Mouse (Mus musculus) kidney, postnatal 36 days (tissue): ENCODE measurements around the gene Ciao2a.
A peak's percentile ranks its signal among the peaks of the same experiment; 100 is the strongest.

Source experiments
- DNase-seq, 2 experiments: peaks; one replicate each; pipeline ENCODE4 v3.0.0; 2021 to 2022; ENCODE audit warnings: mixed read lengths in 2 of 2

Ciao2a gene

GRCm38 (mm10) chr9:66126456-66127192, at the start of gene Ciao2a, which contains the start of gene Snx1:
TSS of gene Ciao2a (plus strand) at chr9:66126611.
TSS of gene Snx1 (minus strand) at chr9:66126587.
- peak; percentile 96 to 97 for DNase-seq

GRCm38 (mm10) chr9:66078072-66078471, 48.3 kb upstream of the Ciao2a start:
- DNase-seq, result no peak

GRCm38 (mm10) chr9:66078493-66078892, 47.9 kb upstream of the Ciao2a start:
- DNase-seq, result no peak

- no peak for DNase-seq
These were observed 45.5 kb upstream of the Ciao2a start for GRCm38 (mm10) chr9:66080804-66081459.

- DNase-seq, result no peak
These were observed 44.4 kb upstream of the Ciao2a start for GRCm38 (mm10) chr9:66081999-66082398.

GRCm38 (mm10) chr9:66084171-66084570, 42.2 kb upstream of the Ciao2a start:
- no peak for DNase-seq

- DNase-seq, result no peak
These were observed 39.3 kb upstream of the Ciao2a start for GRCm38 (mm10) chr9:66087062-66087461.

- peak; percentile 62 to 81 for DNase-seq
These were observed 38.0 kb upstream of the Ciao2a start for GRCm38 (mm10) chr9:66088411-66088810.

- no peak for DNase-seq
These were observed 35.7 kb upstream of the Ciao2a start for GRCm38 (mm10) chr9:66090593-66091244.

- DNase-seq, result no peak
These were observed 34.8 kb upstream of the Ciao2a start for GRCm38 (mm10) chr9:66091327-66092231.

- DNase-seq, result no peak
These were observed 33.7 kb upstream of the Ciao2a start for GRCm38 (mm10) chr9:66092664-66093063.

- DNase-seq, result no peak
These were observed 24.8 kb upstream of the Ciao2a start for GRCm38 (mm10) chr9:66101577-66101976.

GRCm38 (mm10) chr9:66102668-66103067, 23.7 kb upstream of the Ciao2a start:
- DNase-seq, result no peak

GRCm38 (mm10) chr9:66104601-66105000, 21.8 kb upstream of the Ciao2a start:
- peak in 1 of 2 experiments; percentile 46 for DNase-seq

GRCm38 (mm10) chr9:66105168-66105567, 21.2 kb upstream of the Ciao2a start:
- peak in 1 of 2 experiments; percentile 55 for DNase-seq

GRCm38 (mm10) chr9:66109574-66109973, 16.8 kb upstream of the Ciao2a start:
- peak; percentile 58 to 69 for DNase-seq

GRCm38 (mm10) chr9:66110126-66110525, 16.3 kb upstream of the Ciao2a start:
- no peak for DNase-seq

- peak; percentile 49 to 73 for DNase-seq
These were observed 15.6 kb upstream of the Ciao2a start for GRCm38 (mm10) chr9:66110611-66111379.

GRCm38 (mm10) chr9:66114341-66114740, 12.1 kb upstream of the Ciao2a start:
- no peak for DNase-seq

GRCm38 (mm10) chr9:66116890-66117289, 9.5 kb upstream of the Ciao2a start:
- peak; percentile 40 to 41 for DNase-seq

- no peak for DNase-seq
These were observed 6.9 kb upstream of the Ciao2a start for GRCm38 (mm10) chr9:66119498-66119897.

GRCm38 (mm10) chr9:66120106-66120505, 6.3 kb upstream of the Ciao2a start:
- DNase-seq, result no peak
